Mouse (Mus musculus) 3T3-L1 (cell line): ENCODE data around the gene 6030468B19Rik.
"Not testable (repeated sequence)": the region's sequence is repeated elsewhere in the genome, so short reads cannot be mapped to it uniquely, and the experiment has no call there.

Source experiments
- DNase-seq: peaks from one replicate; pipeline ENCODE4 v3.0.0-alpha.2; 2015; ENCODE audit warnings: low read depth, low spot score

The 6030468B19Rik gene

DNA sequence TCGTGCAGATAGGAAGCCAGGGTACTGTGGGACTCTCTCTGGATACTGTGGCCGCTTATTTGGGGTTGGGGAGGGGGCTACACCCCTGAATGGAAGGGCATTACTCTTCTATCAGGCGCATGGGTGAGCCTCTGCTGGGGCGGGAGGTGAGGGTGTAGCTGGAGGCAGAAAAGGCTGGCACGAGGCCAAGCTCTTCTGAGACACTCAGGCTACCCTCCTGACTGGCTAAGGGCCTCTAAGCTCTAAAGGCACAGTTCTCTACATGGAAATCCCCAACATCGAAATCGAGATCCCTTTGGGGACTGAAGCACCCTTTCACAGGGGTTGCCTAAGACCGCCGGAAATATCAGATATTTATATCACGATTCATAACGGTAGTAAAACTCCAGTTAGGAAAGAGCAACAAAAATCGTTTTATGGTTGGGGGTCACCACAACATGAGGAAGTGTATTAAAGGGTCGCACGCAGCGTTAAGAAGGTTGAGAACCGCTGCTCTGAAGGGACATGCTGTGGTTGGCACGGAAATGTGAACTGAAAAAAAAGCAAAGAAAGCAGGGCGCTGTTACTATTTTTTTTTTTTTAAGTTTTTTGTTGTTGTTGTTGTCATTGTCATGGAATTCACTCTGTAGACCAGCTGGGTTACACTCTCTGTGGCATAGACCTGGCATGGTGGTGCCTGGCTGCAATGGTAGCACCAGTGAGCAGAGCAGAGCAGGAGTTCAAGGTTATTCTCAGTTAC is 30.9 kb downstream of the 6030468B19Rik start:
- DNase-seq: peak; percentile 67

DNA sequence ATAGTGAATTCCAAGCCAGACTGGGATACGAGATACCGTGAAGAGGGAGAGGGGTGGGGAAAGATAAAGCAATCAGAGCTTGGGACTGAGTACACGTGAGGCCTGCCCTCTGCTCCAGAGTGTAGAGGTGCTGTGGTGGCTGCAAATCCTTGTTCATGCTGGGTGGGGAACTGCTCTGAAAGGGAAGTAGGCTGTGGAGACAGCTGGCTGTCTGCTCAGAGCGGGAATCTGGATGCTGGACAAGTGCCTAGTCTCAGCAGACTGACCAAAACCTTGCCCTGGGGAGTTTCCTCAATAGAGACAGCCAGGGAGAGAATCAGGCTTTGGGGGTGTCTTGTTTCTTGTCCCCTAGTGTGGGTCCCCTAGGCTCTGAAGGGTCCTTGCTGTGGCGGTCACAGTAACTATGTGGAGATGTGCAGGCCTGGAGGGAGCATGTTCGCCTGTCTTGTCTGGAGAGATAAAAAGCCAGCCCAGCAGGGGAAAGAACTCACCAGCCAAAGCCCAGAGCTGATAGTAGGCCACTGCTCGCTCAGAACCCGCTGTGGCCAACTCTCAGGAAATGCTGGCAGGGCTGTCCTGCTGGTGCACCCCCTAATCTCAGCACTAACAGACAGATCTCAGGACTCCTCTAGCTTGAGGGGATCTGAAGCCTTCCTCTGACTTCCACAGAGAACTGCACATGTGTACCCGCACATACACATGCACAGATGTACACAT is 31.6 kb downstream of the 6030468B19Rik start:
- DNase-seq: peak; percentile 74

DNA sequence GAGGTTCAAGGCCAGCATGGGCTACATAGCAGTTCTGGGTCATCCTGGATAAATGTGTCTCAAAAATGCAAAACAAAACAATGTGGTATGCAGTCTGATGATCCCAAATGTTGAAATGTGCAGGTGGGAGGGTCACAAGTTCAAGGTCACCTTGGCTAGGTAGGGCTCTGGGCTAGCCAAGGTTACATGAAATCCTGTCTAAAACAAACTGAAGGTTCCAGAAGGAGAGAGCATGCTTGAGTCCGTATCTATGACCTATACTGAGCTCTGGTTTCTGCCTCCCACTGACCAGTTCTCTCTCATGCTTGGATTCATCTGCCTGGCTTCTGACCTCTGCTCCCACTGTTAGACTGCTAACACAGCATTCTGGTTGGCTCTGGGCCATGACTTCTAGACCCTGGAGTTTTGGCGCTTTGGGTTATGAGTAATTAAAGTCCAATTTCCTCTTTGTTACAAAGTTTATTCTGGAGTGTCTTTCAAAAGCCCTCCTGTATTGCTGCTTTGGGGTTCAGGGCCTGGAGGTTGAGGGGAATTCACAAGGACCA is 32.3 kb downstream of the 6030468B19Rik start:
- DNase-seq: peak; percentile 50

DNA sequence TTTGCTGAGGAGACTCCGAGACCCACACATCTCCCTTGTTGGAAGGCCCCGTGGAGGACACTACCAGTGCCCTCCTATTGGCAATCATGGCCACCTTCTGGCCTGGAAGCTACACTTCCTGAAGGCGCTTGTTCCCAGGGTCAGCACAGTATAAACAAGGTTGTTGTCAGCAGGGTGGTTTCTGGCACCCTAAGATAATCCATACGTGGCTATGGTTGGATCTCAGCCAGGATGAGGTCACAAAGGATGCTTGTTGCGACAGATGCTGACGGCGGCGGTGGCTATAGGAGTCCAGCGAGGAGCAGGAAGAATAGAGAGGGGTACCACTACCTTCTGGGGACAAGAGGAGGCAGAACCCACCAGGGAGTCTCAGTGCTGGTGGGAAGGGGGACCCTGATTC is 32.9 kb downstream of the 6030468B19Rik start:
- no peak for DNase-seq

DNA sequence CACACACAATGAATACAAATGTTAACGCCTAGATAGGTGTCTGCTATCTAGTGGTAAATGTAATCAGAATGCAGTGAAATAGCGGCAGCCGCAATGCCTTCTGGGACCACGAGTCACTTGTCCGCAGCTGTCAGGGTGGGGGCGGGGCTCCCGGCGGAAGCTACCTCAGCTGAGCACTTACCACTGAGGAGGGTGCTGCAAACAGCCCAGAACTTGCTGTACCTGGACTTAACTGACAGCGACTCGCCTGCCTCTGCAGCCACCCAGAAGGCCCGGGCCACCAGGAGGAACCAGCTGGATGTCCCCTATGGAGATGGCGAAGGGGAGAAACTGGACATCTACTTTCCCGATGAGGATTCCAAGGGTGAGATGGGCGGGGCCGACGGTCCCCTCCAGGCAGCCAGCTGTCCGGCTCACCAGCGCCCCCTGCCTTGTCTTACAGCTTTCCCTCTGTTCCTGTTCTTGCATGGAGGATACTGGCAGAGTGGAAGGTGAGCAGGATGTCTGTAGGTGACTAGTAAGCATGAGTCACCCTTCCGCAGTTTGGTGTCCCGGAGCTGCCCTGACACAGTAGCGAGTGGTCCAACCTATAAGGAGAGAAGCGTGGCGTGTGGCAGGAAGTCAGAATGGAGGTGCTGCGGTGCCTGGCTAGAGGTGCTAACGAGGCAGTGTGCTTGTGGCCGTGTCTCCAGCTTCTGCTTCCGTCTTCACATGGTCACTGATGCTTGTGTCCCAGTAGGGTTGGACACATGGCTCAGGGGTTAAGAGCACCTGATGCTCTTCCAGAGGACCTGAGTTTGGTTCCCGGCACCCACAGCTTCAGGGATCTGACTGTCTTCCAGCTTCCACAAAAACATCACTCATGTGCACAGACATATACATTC is 34.9 kb downstream of the 6030468B19Rik start:
- peak; percentile 61 for DNase-seq

DNA sequence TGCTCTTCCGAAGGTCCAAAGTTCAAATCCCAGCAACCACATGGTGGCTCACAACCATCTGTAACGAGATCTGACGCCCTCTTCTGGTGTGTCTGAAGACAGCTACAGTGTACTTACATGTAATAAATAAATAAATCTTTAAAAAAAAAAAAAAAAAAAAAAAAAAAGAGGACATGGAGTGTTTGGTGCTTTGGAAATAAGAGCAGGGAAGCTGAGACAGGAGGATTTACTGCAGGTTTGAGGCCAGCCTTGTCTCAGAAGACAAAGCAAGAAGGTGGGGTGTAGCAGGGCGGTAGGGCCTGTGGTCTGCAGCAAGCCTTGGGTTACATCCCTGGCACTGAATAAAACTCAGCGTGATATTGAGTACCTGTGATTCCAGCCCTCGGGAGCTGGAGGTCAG is 36.0 kb downstream of the 6030468B19Rik start:
- DNase-seq: not testable (repeated sequence)

DNA sequence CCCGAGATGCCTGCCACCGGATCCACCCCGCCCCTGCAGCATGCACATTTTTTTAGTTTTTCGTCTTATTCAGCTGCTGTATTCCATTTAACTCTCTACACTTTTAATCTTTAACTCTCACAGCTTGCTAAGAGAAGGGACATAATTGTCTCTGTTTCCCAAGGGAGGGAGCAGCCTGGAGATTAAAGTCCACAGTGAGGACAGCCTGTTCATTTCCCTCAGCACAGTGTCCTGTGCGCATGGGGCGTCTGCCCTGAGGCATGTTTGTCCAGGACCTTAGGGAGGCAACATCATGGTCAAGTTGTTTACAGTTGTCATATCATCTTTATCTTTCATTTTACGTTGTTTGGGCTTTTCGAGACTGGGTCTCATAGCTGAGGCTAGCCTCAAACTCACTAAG is 36.6 kb downstream of the 6030468B19Rik start:
- DNase-seq: no peak

DNA sequence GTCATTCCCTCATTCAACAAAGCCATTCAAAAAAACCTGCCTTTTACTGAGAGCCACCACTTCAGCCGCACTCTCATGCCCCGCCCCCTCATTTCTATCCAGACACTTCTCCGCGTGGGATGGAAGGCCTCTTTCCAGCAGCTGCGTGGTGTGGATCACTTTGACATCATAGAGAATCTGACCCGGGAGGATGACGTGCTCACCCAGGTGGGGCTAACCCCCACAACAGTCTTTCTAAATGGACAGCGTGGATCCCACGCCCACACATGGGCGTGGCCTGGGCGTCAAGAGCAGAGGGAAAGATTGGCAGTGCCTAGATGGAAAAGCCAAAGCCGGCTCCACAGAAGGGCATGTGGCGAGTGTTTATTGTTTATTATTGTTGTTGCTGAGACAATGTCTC is 38.8 kb downstream of the 6030468B19Rik start:
- no peak for DNase-seq

DNA sequence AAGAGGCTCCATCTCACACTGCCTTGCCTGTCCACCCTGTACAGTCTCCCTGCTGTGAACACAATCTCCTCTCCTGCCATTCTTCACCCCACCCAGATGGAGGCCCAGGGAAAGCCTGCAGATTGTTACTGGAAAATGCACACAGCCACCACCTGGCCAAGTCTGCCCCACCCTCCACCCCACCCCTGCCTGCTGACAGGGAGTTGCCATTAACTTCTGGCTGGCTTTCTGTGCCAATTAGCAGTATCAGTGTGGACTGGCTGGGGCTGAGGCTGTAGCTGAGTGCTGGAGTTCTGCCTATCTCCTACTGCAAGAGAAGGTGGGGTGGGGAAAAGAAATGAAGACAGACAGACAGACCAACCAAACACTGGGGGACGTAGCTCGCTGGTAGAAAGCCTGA is 41.1 kb downstream of the 6030468B19Rik start:
- DNase-seq: no peak

DNA sequence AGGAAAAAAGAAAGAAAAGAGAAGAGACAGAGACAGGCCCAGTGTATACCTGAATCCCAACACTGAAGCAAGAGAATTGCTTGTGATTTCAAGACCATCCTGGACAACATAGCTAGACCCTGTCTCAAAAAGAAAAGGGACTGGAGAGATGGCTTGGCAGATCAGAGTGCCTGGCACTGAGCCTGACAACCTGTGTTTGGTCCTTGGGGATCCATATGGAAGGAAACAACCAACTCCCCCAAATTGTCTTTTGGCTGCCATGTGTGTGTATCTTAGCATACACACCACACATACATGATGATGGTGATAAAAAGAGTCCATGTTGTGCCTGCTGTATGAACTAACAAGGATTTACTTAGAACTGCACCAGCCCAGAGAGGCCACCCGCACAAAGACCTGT is 41.6 kb downstream of the 6030468B19Rik start:
- DNase-seq: no peak

DNA sequence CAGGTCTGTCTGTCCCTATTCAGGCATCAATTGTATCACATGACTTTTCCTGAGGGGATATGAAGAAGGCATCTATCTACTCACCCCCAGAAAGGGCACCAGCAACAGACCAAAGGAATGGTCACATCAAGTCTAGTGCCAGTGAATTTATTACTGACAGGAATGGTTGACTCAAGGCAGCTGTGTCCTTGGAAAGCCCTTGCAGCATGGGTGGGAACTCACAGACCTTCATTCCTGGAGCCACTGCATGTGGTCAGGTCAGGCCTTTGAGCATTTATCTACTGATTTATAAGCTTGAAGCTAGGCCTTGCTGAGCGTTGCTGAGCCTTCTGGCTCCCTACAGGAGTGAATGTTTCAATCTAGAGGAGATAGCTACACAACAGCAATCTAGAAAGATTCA is 43.5 kb downstream of the 6030468B19Rik start:
- DNase-seq: no peak

DNA sequence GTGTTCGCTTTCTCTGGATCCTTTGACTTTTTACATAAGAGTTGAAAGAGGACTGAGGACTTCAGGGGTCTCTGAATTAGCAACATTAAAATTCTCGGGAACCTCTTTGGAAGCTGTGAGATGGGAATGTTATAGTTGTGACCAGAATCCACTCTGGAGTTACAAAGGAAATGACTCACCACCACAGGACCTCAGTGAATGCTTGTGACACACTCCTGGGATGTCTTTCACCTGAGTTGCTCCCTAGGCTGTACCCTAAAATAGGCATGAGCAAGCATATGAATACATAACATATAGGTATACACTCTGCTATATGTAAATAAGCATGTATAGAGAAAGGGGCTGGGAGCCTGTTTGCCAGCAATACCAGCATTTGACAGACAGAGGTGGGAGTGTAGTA is 46.0 kb downstream of the 6030468B19Rik start:
- peak; percentile 76 for DNase-seq

DNA sequence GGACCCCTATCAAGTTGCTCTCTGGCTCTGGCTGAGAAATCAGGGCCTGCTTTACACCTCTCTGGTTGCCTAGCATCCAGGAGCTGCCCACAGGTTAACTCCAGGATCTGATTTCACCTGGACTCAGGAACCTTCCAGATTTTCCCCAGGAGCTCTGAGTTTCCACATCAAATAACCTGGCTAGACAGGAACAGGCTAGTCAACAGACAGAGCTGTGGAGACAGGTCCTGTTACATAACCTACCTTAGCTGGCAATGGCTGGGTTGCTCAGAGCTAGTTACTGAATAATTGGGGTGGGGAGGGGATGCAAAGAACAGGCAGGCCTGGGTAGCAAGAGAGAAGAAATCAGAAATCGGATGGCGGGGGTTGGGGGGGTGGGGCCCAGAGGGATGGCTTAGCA is 47.5 kb downstream of the 6030468B19Rik start:
- no peak for DNase-seq

DNA sequence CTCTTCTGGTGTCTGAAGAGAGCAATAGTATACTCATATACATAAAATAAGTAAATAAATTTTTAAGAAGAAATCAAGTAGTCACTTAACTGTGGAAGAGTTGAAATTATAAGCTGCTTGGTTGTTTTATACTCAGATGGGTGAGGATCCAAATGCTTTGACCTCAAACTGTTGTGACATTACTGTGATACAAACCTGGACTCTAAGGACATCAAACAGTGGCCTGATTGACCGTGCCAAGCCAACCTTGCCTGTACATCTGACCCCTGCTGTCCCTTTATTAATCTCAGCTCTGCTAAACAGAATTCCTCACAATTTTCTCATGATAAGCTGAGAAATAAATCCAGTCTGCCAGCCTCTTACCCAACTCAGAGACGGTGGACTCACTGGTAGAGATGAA is 48.2 kb downstream of the 6030468B19Rik start:
- DNase-seq: no peak

DNA sequence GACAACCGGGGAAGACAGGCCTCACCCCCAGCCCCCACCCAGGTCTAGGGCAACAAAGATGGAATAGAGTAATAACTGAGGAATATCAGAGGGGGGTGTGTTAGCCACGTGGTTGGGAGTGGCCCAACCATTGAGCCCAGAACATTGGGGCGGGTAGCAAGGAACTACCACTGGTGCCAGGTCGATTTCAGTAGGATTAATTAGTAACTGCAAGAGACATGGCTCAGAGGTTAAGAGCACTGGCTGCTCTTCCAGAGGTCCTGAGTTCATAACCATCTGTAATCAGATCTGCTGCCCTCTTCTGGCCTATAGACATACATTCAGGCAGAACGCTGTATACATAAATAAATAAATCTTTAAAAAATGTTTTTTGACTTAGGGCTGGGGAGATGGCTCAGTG is 49.2 kb downstream of the 6030468B19Rik start:
- peak; percentile 78 for DNase-seq

DNA sequence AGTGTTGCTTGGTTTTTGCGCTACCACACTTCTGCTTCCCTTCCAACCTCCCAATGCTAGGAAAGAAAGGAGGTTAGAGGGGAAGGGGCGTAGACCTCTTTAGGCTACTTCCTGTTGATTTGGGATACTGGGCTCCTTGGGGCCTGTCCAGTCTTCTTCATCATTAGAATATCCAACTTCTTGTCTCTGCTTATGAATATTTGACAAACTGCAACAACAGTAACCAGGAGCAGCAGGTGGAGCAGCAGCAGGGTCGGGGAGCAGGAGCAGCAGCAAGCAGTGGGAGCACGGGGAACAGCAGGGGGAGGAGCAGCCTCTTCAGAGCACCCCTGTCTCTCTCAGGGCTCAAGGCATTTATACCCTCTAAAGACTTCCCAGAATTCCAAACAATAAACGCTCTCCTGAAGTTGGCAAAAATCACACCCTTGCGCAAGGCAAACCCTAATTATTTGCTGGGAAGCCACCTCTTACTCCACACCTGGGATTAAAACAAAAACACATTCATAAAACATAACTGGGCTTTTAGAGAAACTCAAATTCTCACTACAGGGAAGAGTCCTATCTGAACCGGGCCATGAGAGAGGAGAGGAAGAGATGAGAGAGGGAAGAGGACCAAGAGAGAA is 50.2 kb downstream of the 6030468B19Rik start:
- no peak for DNase-seq

DNA sequence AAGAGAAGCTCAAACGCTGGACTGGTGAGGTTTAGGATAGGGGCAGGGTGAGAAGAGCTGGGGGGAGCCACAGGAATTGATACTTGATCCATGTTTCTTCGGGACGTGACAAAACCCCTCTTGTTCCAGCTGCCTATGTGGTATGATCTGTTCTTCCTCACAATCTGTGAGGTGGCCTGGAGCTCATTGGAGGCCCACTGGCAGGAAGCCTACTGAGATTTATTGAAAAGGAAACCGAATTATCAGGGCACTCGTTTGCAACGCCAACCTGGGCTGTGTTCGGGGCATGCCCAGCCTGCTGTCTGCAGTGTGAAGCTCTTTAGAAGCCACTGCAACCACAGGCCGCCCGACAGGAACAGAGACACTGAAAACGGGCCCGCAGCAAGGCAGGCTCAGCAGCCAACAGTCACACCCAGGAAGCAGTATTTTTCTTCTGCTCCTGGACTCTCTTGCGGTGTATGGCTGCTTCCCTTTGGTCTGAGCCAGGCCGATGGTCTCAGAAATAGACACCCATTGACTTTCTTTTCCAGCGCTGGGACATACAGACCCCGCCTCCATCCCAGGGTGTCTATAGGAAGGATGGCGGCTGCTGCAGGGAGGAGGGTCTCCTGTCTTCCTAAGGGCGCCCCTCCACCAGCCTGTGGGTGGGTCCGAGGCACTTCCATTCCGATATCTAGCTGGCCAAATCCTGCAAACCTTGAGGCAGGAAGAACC is 51.0 kb downstream of the 6030468B19Rik start:
- DNase-seq: peak; percentile 70

DNA sequence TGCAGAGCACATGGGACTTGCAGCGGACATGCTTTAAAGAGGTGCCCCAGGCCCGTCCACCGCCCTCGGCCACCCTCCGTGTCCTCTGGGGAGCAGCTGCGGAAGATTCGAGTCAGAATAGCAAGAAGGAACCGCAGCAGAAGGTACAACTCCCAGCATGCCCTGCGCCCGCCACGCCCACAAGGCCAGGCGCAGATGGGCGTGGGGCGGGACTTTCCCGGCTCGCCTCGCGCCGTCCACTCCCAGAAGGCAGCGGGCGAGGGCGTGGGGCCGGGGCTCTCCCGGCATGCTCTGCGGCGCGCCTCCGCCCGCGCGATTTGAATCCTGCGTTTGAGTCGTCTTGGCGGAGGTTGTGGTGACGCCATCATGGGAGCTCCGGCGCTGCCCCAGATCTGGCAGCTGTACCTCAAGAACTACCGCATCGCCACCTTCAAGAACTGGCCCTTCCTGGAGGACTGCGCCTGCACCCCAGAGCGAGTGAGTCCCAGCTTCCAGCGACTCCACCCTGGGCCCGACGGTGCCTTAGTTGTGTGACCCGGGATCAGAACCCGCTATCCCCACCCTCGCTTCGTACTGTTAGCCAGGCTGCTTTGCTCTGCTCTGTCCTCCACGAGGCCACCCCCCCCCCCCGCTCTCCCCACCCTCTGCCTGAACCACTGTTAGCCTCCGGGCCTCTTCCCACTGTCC is 51.7 kb downstream of the 6030468B19Rik start, which contains the start of gene Birc5:
Birc5 (plus strand) TSS at position 267 of the 687 bp plus-strand sequence.
- DNase-seq: peak; percentile 96

DNA sequence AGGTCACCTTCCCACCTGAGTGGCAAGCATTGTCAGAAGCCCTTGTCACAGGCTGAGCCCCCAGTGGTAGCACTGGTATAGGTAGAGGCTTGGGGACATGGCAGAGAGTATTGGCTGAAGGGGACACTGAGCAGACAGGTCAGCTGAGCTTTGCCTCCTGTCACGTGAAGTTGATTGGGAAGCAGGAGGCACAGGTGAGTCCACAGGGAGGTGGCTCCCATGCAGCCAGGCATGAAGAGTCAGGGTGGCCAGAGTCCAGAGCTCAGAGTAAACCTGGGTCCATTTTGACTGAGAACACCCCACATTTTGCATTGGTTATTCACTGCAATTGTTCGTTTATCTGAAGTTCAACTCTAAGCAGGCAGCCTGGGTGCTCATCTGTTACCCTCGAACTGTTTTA is 55.4 kb downstream of the 6030468B19Rik start:
- DNase-seq: no peak

DNA sequence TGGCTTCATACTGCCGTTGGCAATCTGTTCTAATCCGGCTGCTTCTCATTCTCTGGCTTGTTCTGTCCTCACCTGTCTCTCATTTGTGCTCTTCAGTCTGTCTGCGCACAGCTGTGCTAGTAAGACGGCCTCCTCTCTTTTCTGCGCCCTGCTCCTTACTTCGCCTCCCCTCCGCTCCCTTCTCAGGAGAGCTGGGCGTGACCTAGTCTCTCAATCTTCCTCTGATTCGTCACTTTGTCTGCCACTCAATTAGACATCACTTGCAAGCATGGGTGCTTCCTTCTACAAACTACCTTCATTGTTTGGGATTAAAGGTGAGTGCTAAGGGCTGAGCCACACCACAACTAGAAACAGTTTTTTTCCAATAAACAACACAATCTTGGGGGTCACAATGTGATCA is 56.8 kb downstream of the 6030468B19Rik start:
- DNase-seq: no peak
